Mouse (Mus musculus): Measurements from ENCODE around the gene Phrf1. TPM values are rescaled to one million over a fixed set of nuclear protein-coding genes. Genes with fewer than 3 reads are reported as not detected.
A peak's percentile ranks its signal among the peaks of the same experiment; 100 is the strongest.

Gene Phrf1
- polyA plus RNA-seq, 1 experiment from 2014 or later = 68.9 TPM

- H3K4me1 ChIP-seq = peaks cover 9% of the 10 kb centered on the region
- ATAC-seq (ENCODE audit: insufficient number of reproducible peaks, low FRiP score, low TSS enrichment, low read depth) = peak; percentile 12; the same call in 1 of the 2 replicates
- H3K27me3 ChIP-seq = 0 out of 2 replicates have a peak, but pooled peaks cover 4% of the 10 kb centered on the region
- peak within 1 kb of the TSS; percentile 37 for H3K9ac ChIP-seq
- peak within 1 kb of the TSS; percentile 90 for H3K4me2 ChIP-seq
- H3K4me3 ChIP-seq = peak within 1 kb of the TSS; percentile 47
- H3K9me3 ChIP-seq = no peaks in the 10 kb centered on the region
- 2% methylated on average over 46 of the region's 46 CpGs for WGBS
- no peaks in the 10 kb centered on the region for H3K36me3 ChIP-seq
- no peak within 1 kb of the TSS for H3K27ac ChIP-seq
Observed at GRCm38 (mm10) chr7:141278766-141279590, 50.4 kb downstream of the Phrf1 start, which contains the start of gene Sct. Sct (minus strand) TSS chr7:141279133.

GRCm38 (mm10) chr7:141281442-141281841 lies 52.9 kb downstream of the Phrf1 start:
- Histone ChIP-seq H3K27ac (no peak overlapping the region), H3K9me3 (no peaks in the 10 kb centered on the region), H3K4me3 (no peak overlapping the region), H3K4me2 (no peak overlapping the region), H3K4me1 (peaks cover 9% of the 10 kb centered on the region), H3K36me3 (no peaks in the 10 kb centered on the region), H3K9ac (no peak overlapping the region), H3K27me3 (0 out of 2 replicates have a peak, but pooled peaks cover 4% of the 10 kb centered on the region)
- 68% methylated on average over 6 of the region's 6 CpGs for WGBS
- no peak for ATAC-seq (ENCODE audit: insufficient number of reproducible peaks, low FRiP score, low TSS enrichment, low read depth)

- no peak overlapping the region for H3K4me3 ChIP-seq
Observed at GRCm38 (mm10) chr7:141282756-141283155, 54.2 kb downstream of the Phrf1 start.

GRCm38 (mm10) chr7:141288042-141288441 lies 59.5 kb downstream of the Phrf1 start:
- peaks cover 16% of the 10 kb centered on the region for H3K4me1 ChIP-seq
- no peak overlapping the region for H3K9ac ChIP-seq
- no peak overlapping the region for H3K27ac ChIP-seq
- H3K4me2 ChIP-seq = no peak overlapping the region
- no peak for ATAC-seq (ENCODE audit: insufficient number of reproducible peaks, low FRiP score, low TSS enrichment, low read depth)
- H3K9me3 ChIP-seq = no peaks in the 10 kb centered on the region
- 89% methylated on average over 3 of the region's 3 CpGs for WGBS
- H3K4me3 ChIP-seq = no peak overlapping the region
- H3K27me3 ChIP-seq = peaks cover 20% of the 10 kb centered on the region
- H3K36me3 ChIP-seq = no peaks in the 10 kb centered on the region

More at GRCm38 (mm10) chr7:141282756-141283155, 54.2 kb downstream of the Phrf1 start:
- Histone ChIP-seq H3K9me3 (no peaks in the 10 kb centered on the region), H3K9ac (no peak overlapping the region), H3K36me3 (no peaks in the 10 kb centered on the region), H3K4me1 (peaks cover 9% of the 10 kb centered on the region), H3K27me3 (0 out of 2 replicates have a peak, but pooled peaks cover 4% of the 10 kb centered on the region), H3K4me2 (no peak overlapping the region), H3K27ac (no peak overlapping the region)
- WGBS = 83% methylated on average over 4 of the region's 4 CpGs
- no peak for ATAC-seq (ENCODE audit: insufficient number of reproducible peaks, low FRiP score, low TSS enrichment, low read depth)

DNA sequence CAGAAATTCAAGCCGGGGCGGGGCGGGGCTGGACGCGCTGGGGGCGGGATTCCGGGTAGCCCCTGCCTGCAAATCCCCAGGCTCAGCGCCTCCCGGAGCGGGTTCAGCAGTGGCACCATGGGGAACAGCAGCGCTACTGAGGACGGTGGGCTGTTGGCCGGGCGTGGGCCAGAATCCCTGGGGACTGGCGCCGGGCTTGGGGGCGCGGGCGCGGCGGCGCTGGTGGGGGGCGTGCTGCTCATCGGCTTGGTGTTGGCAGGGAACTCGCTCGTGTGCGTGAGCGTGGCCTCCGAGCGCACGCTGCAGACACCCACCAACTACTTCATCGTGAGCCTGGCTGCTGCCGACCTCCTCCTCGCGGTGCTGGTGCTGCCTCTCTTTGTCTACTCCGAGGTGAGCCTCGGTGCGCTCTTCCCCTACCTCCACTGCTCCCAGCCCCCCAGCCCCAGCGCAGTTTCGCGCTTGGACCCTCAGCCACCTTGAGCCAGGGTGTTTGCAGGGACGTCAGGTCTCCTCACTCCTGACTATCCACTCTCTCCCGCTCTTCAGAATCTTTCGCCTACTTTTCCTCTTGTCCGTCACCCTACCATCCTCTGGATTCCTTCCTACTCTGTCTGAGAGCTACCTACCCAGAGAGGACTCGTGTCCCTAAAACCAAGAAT lies 63.5 kb downstream of the Phrf1 start, which contains the start of gene Drd4:
Gene Drd4, plus strand, starts transcription at position 86 of the 662 bp plus-strand sequence.
- peak within 1 kb of the TSS; percentile 94 for H3K4me2 ChIP-seq
- peak within 1 kb of the TSS; percentile 52 for H3K4me3 ChIP-seq
- peaks cover 29% of the 10 kb centered on the region for H3K4me1 ChIP-seq
- H3K9ac ChIP-seq = peak within 1 kb of the TSS; percentile 17; the same call in 1 of the 2 replicates
- H3K27me3 ChIP-seq = peaks cover 54% of the 10 kb centered on the region
- H3K27ac ChIP-seq = no peak within 1 kb of the TSS
- H3K9me3 ChIP-seq = no peaks in the 10 kb centered on the region
- ATAC-seq (ENCODE audit: insufficient number of reproducible peaks, low FRiP score, low TSS enrichment, low read depth) = peak; percentile 50
- WGBS = 3% methylated on average over 39 of the region's 46 CpGs
- peaks cover 6% of the 10 kb centered on the region for H3K36me3 ChIP-seq

GRCm38 (mm10) chr7:141292583-141293388 lies 64.2 kb downstream of the Phrf1 start:
- peaks cover 29% of the 10 kb centered on the region for H3K4me1 ChIP-seq
- no peak overlapping the region for H3K9ac ChIP-seq
- no peaks in the 10 kb centered on the region for H3K9me3 ChIP-seq
- ATAC-seq (ENCODE audit: insufficient number of reproducible peaks, low FRiP score, low TSS enrichment, low read depth) = no peak
- peak overlapping the region; percentile 52; the same call in 1 of the 2 replicates for H3K4me3 ChIP-seq
- peaks cover 9% of the 10 kb centered on the region for H3K36me3 ChIP-seq
- no peak overlapping the region for H3K27ac ChIP-seq
- peak overlapping the region; percentile 94 for H3K4me2 ChIP-seq
- WGBS = 48% methylated on average over 15 of the region's 15 CpGs
- peaks cover 54% of the 10 kb centered on the region for H3K27me3 ChIP-seq

DNA sequence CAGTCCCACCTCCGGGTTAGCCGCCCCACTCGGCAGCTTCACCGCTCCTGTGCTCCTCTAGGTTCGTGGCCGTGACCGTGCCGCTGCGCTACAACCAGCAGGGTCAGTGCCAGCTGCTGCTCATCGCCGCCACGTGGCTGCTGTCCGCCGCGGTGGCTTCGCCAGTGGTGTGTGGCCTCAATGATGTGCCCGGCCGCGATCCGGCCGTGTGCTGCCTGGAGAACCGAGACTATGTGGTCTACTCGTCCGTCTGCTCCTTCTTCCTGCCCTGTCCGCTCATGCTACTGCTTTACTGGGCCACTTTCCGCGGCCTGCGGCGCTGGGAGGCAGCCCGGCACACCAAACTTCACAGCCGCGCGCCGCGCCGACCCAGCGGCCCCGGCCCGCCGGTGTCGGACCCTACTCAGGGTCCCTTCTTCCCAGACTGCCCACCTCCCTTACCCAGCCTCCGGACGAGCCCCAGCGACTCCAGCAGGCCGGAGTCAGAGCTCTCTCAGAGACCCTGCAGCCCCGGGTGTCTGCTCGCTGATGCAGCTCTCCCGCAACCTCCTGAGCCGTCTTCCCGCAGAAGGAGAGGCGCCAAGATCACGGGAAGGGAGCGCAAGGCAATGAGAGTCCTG lies 65.4 kb downstream of the Phrf1 start:
- under 1% methylated on average over 53 of the region's 53 CpGs for WGBS
- Histone ChIP-seq H3K4me1 (peaks cover 29% of the 10 kb centered on the region), H3K4me2 (peak overlapping the region; percentile 84), H3K27ac (no peak overlapping the region), H3K4me3 (peak overlapping the region; percentile 38), H3K9me3 (no peaks in the 10 kb centered on the region), H3K9ac (peak overlapping the region; percentile 35; the same call in 1 of the 2 replicates), H3K36me3 (peaks cover 9% of the 10 kb centered on the region), H3K27me3 (peaks cover 54% of the 10 kb centered on the region)
- no peak for ATAC-seq (ENCODE audit: insufficient number of reproducible peaks, low FRiP score, low TSS enrichment, low read depth)

DNA sequence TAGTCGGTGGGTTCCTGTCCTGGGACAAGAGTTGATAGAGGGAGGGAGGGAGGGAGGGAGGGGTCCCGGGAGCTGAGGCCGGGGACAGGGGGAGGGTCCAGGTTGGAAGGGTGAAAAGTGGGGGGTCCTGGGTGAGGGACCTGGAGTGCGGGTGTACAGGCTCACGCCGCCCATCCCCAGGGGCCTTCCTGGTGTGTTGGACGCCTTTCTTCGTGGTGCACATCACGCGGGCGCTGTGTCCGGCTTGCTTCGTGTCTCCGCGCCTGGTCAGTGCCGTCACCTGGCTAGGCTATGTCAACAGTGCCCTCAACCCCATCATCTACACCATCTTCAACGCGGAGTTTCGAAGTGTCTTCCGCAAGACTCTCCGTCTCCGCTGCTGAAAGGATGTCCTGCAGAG lies 65.9 kb downstream of the Phrf1 start:
- Histone ChIP-seq H3K4me1 (peaks cover 29% of the 10 kb centered on the region), H3K9ac (peak overlapping the region; percentile 35; the same call in 1 of the 2 replicates), H3K36me3 (peaks cover 13% of the 10 kb centered on the region), H3K27ac (no peak overlapping the region), H3K9me3 (no peaks in the 10 kb centered on the region), H3K27me3 (peaks cover 54% of the 10 kb centered on the region), H3K4me2 (peak overlapping the region; percentile 84), H3K4me3 (peak overlapping the region; percentile 38)
- WGBS = 8% methylated on average over 22 of the region's 22 CpGs
- no peak for ATAC-seq (ENCODE audit: insufficient number of reproducible peaks, low FRiP score, low TSS enrichment, low read depth)

GRCm38 (mm10) chr7:141297926-141298650 lies 69.5 kb downstream of the Phrf1 start:
- no peak overlapping the region for H3K4me3 ChIP-seq
- H3K9me3 ChIP-seq = no peaks in the 10 kb centered on the region
- peaks cover 13% of the 10 kb centered on the region for H3K4me1 ChIP-seq
- H3K9ac ChIP-seq = no peak overlapping the region
- peaks cover 34% of the 10 kb centered on the region for H3K27me3 ChIP-seq
- H3K4me2 ChIP-seq = no peak overlapping the region
- H3K36me3 ChIP-seq = peaks cover 44% of the 10 kb centered on the region
- WGBS = 80% methylated on average over 3 of the region's 3 CpGs
- no peak overlapping the region for H3K27ac ChIP-seq
- no peak for ATAC-seq (ENCODE audit: insufficient number of reproducible peaks, low FRiP score, low TSS enrichment, low read depth)

DNA sequence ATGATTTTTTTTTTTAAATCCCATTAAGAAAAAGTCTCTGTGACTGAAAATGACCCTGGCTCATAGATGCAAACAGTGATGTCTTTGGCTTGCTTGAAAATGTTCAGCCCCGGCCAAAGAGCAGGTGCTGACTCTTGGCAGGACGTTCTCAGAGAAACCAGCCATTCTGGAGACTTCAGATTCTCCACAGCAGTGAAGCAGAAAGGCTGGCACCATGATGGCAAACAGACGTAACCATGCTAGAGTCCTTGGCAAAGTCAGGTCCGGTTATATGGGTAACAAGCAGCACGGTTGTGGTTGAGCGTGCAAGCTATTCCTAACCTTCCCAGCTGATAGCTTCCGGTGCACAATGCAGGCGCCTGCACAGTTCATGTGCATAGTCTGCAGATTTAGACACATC lies 70.6 kb downstream of the Phrf1 start:
- 90% methylated on average over 8 of the region's 8 CpGs for WGBS
- H3K4me2 ChIP-seq = no peak overlapping the region
- no peak overlapping the region for H3K4me3 ChIP-seq
- H3K27me3 ChIP-seq = peaks cover 23% of the 10 kb centered on the region
- peaks cover 55% of the 10 kb centered on the region for H3K36me3 ChIP-seq
- no peak for ATAC-seq (ENCODE audit: insufficient number of reproducible peaks, low FRiP score, low TSS enrichment, low read depth)
- H3K4me1 ChIP-seq = peaks cover 4% of the 10 kb centered on the region
- H3K27ac ChIP-seq = no peak overlapping the region
- H3K9ac ChIP-seq = no peak overlapping the region
- H3K9me3 ChIP-seq = no peaks in the 10 kb centered on the region
